Comparison of ENCODE assay signal across 8 mouse cellular contexts in the genomic region with DNA sequence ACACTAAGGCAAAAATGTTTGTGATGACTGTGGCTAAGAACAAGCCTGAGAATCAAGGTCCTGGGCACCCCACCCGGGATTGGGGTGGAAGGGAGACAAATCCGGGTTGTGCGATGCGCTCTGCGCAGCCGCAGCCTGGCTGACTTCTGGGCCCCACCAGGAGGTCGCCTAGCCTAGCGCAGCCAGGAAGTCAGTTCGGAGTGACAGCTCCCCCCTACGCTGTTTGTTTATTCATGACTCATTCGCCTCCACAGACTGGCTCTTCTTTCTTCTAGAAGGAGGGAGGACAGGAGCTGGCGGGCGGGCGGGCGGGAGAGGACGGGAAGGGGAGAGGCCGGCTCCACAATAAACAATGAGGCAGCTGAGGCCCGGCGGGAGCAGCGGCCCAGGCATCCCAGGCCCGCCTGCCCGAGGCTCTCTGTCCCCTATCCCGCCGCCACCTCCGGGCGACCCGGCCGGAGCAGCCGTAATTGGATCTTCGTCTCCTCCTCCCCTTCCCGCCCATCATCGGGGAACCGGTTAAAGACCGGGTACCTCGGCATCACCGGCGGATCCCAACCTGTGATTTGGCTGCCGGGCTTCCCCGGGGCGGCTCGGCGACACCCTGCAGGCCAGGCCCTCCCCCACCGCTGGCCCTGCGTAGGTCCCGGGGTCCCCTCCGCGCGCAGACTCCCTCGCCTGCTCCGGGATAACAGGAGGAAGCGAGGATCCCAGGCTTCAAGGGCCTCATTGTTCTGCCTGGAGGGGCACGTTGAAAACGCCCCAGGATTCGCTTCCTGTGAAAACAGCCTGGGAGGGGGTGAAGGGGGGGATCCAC.
DNase-seq lines count a peak whose midpoint lies in the region; ATAC-seq and TF ChIP-seq lines count a peak whose summit lies in the region.

No protein-coding gene starts in this region.

- no peaks in the 10 kb centered on the region for H3K9me3 ChIP-seq in forebrain, embryonic 11.5 days (ENCODE audit: control insufficient read depth, low read length)
- no peaks in the 10 kb centered on the region for H3K9me3 ChIP-seq in heart, embryonic 16.5 days (replicated peaks; ENCODE audit: control insufficient read depth, low read length)
- H3K9me3 ChIP-seq in liver, embryonic 13.5 days (replicated peaks): no peaks in the 10 kb centered on the region
- no peaks in the 10 kb centered on the region for H3K9me3 ChIP-seq in stomach, embryonic 15.5 days

- peak overlapping the region; percentile 62 for H3K4me2 ChIP-seq in forebrain, embryonic 11.5 days (ENCODE audit: low read depth, low read length, severe bottlenecking)
- H3K4me2 ChIP-seq in heart, embryonic 16.5 days (ENCODE audit: low read depth, low read length): peak overlapping the region; percentile 60
- H3K4me2 ChIP-seq in liver, embryonic 13.5 days: peak overlapping the region; percentile 69
- H3K4me2 ChIP-seq in stomach, embryonic 15.5 days: peak overlapping the region; percentile 68

- no peak for TF ChIP-seq CTCF in bone marrow macrophage, adult 2 months (IDR thresholded peaks at IDR 0.05; ENCODE audit: low read depth, low read length)

- H3K27ac ChIP-seq in bone marrow macrophage, adult 2 months (ENCODE audit: insufficient read depth, low read depth, low read length): peak overlapping the region; percentile 97
- peak overlapping the region; percentile 97 for H3K27ac ChIP-seq in forebrain, embryonic 11.5 days (ENCODE audit: low read depth, low read length)
- H3K27ac ChIP-seq in heart, embryonic 16.5 days (ENCODE audit: low read length): peak overlapping the region; percentile 96
- H3K27ac ChIP-seq in liver, embryonic 13.5 days: peak overlapping the region; percentile 68
- H3K27ac ChIP-seq in stomach, embryonic 15.5 days: peak overlapping the region; percentile 99

- peak overlapping the region; percentile 67 for H3K4me3 ChIP-seq in bone marrow macrophage, adult 2 months (ENCODE audit: insufficient read depth, low read length)
- H3K4me3 ChIP-seq in forebrain, embryonic 11.5 days (ENCODE audit: low read depth, low read length): peak overlapping the region; percentile 28
- peak overlapping the region; percentile 57 for H3K4me3 ChIP-seq in heart, embryonic 16.5 days (ENCODE audit: low read length)
- H3K4me3 ChIP-seq in liver, embryonic 13.5 days (replicated peaks): peak overlapping the region; percentile 55
- H3K4me3 ChIP-seq in stomach, embryonic 15.5 days (replicated peaks): peak overlapping the region; percentile 46

- TF ChIP-seq POLR2A in bone marrow macrophage, adult 2 months (IDR thresholded peaks at IDR 0.05; ENCODE audit: borderline replicate concordance, low read depth, low read length): no peak

- peak; percentile 87 for ATAC-seq in forebrain, embryonic 11.5 days (replicated peaks; ENCODE audit: low FRiP score)
- peak; percentile 94 for ATAC-seq in heart, embryonic 16.5 days (replicated peaks; ENCODE audit: extremely low read depth, insufficient read depth, low FRiP score)
- peak; percentile 68 for ATAC-seq in liver, embryonic 13.5 days (ENCODE audit: low read depth)
- peak; percentile 90 for ATAC-seq in stomach, embryonic 15.5 days (ENCODE audit: insufficient read depth, low FRiP score, low read depth)

- DNase-seq in B cell, adult 2 months: peak; percentile 79 to 81
- peak; percentile 89 for DNase-seq in forebrain, embryonic 11.5 days (ENCODE audit: low spot score)
- peak; percentile 78 to 91 for DNase-seq in kidney, postnatal 25 days
- peak; percentile 38 for DNase-seq in liver, embryonic 13.5 days
- DNase-seq in neural tube, embryonic 10.5 days (ENCODE audit: extremely low spot score, low spot score): peak; percentile 89

- WGBS in forebrain, embryonic 11.5 days: under 1% methylated on average over 51 of the region's 54 CpGs
- WGBS in heart, embryonic 16.5 days: under 1% methylated on average over 48 of the region's 54 CpGs
- WGBS in liver, embryonic 13.5 days (ENCODE audit: insufficient replicate concordance): 1% methylated on average over 54 of the region's 54 CpGs
- WGBS in stomach, embryonic 15.5 days: under 1% methylated on average over 52 of the region's 54 CpGs

- H3K36me3 ChIP-seq in forebrain, embryonic 11.5 days (ENCODE audit: control insufficient read depth, insufficient read depth, low read length): no peaks in the 10 kb centered on the region
- no peaks in the 10 kb centered on the region for H3K36me3 ChIP-seq in heart, embryonic 16.5 days (ENCODE audit: control insufficient read depth, insufficient read depth)
- no peaks in the 10 kb centered on the region for H3K36me3 ChIP-seq in liver, embryonic 13.5 days
- H3K36me3 ChIP-seq in stomach, embryonic 15.5 days: no peaks in the 10 kb centered on the region

- peak overlapping the region; percentile 70 for H3K9ac ChIP-seq in forebrain, embryonic 11.5 days (ENCODE audit: low read length)
- H3K9ac ChIP-seq in heart, embryonic 16.5 days (ENCODE audit: low read length): peak overlapping the region; percentile 82
- peak overlapping the region; percentile 62 for H3K9ac ChIP-seq in liver, embryonic 13.5 days
- peak overlapping the region; percentile 58 for H3K9ac ChIP-seq in stomach, embryonic 15.5 days

- H3K27me3 ChIP-seq in forebrain, embryonic 11.5 days (ENCODE audit: control insufficient read depth, insufficient read depth, low read length): no peaks in the 10 kb centered on the region
- H3K27me3 ChIP-seq in heart, embryonic 16.5 days (ENCODE audit: control insufficient read depth, insufficient read depth, low read length): no peaks in the 10 kb centered on the region
- peaks cover 45% of the 10 kb centered on the region for H3K27me3 ChIP-seq in liver, embryonic 13.5 days
- no peaks in the 10 kb centered on the region for H3K27me3 ChIP-seq in stomach, embryonic 15.5 days (replicated peaks)

- H3K4me1 ChIP-seq in bone marrow macrophage, adult 2 months (ENCODE audit: control insufficient read depth, insufficient read depth, low read length): peaks cover 47% of the 10 kb centered on the region
- H3K4me1 ChIP-seq in forebrain, embryonic 11.5 days (replicated peaks; ENCODE audit: control insufficient read depth, insufficient read depth, low read length): peaks cover 15% of the 10 kb centered on the region
- peaks cover 22% of the 10 kb centered on the region for H3K4me1 ChIP-seq in heart, embryonic 16.5 days (ENCODE audit: control insufficient read depth, insufficient read depth, low read length)
- H3K4me1 ChIP-seq in liver, embryonic 13.5 days (replicated peaks): peaks cover 24% of the 10 kb centered on the region
- peaks cover 24% of the 10 kb centered on the region for H3K4me1 ChIP-seq in stomach, embryonic 15.5 days

Comparison
In these comparisons a context has a peak if more than half of its experiments do, and no peak if none do; other contexts are left out.
1. Peak in every context shown above with its lines: DNase-seq, ATAC-seq, H3K4me3 ChIP-seq and H3K27ac ChIP-seq.
2. DNase-seq: peak in every context shown above with its lines; median percentile 89 in forebrain, embryonic 11.5 days; 89 in neural tube, embryonic 10.5 days; 84 in kidney, postnatal 25 days; 80 in B cell, adult 2 months; 38 in liver, embryonic 13.5 days.